Mouse (Mus musculus) liver, embryonic 14.5 days (tissue): Measurements from ENCODE around the gene Met.

Experiments
- CTCF ChIP-seq: IDR thresholded peaks from 2 replicates; pipeline ENCODE4 v1.5.1; 2016; ENCODE audit warnings: antibody characterized with exemption, low read depth, control low read depth
- EP300 ChIP-seq: IDR thresholded peaks from 2 replicates; pipeline ENCODE4 v1.6.1; 2016; ENCODE audit warnings: antibody characterized with exemption, low read depth

- no peak for TF ChIP-seq EP300
- TF ChIP-seq CTCF, result no peak
Measured at GRCm38 (mm10) chr6:17554757-17555156, 91.2 kb downstream of the Met start.
